Mouse (Mus musculus) adrenal gland, postnatal 10 days (tissue): Measurements from ENCODE around the gene Scn4a. TPM values are rescaled to one million over a fixed set of nuclear protein-coding genes. Genes with fewer than 3 reads are reported as not detected.

Source experiments
- DNase-seq: peaks from one replicate; pipeline ENCODE4 v3.0.0; 2021; ENCODE audit warnings: mixed read lengths
- total RNA-seq, 2 experiments: library from RNA; stranded (reverse); gene quantifications; 2 replicates each; pipeline ENCODE4 v1.2.3; 2021

Gene Scn4a
- total RNA-seq, 2 experiments from 2014 or later: 2.0 to 13.3 TPM

GRCm38 (mm10) chr11:106314333-106314812, 38.7 kb downstream of the Scn4a start, which contains the start of gene Cd79b:
Gene Cd79b (minus strand): TSS chr11:106314762.
- DNase-seq: no peak

- DNase-seq: no peak
Measured at GRCm38 (mm10) chr11:106313533-106313932, 39.6 kb downstream of the Scn4a start.

GRCm38 (mm10) chr11:106310123-106310522, 43.0 kb downstream of the Scn4a start:
- no peak for DNase-seq

- no peak for DNase-seq
Measured at GRCm38 (mm10) chr11:106308162-106308561, 44.9 kb downstream of the Scn4a start.

GRCm38 (mm10) chr11:106307432-106307831, 45.7 kb downstream of the Scn4a start:
- DNase-seq: no peak

- DNase-seq: no peak
Measured at GRCm38 (mm10) chr11:106306758-106307157, 46.3 kb downstream of the Scn4a start.

- no peak for DNase-seq
Measured at GRCm38 (mm10) chr11:106306065-106306385, 47.1 kb downstream of the Scn4a start.

- no peak for DNase-seq
Measured at GRCm38 (mm10) chr11:106305348-106306064, 47.6 kb downstream of the Scn4a start.

- DNase-seq: peak; percentile 77
Measured at GRCm38 (mm10) chr11:106302634-106303033, 50.5 kb downstream of the Scn4a start.

- no peak for DNase-seq
Measured at GRCm38 (mm10) chr11:106301765-106302164, 51.3 kb downstream of the Scn4a start, which contains the start of gene Gh. Gene Gh (minus strand): TSS chr11:106301865.

- no peak for DNase-seq
Measured at GRCm38 (mm10) chr11:106291861-106292260, 61.2 kb downstream of the Scn4a start.

GRCm38 (mm10) chr11:106290376-106290775, 62.7 kb downstream of the Scn4a start:
- DNase-seq: no peak

GRCm38 (mm10) chr11:106289369-106289768, 63.7 kb downstream of the Scn4a start:
- DNase-seq: peak; percentile 86

GRCm38 (mm10) chr11:106286987-106287386, 66.1 kb downstream of the Scn4a start:
- no peak for DNase-seq

- DNase-seq: no peak
Measured at GRCm38 (mm10) chr11:106286206-106286605, 66.9 kb downstream of the Scn4a start.

GRCm38 (mm10) chr11:106284126-106284525, 69.0 kb downstream of the Scn4a start:
- no peak for DNase-seq

- DNase-seq: no peak
Measured at GRCm38 (mm10) chr11:106283371-106283770, 69.7 kb downstream of the Scn4a start.

GRCm38 (mm10) chr11:106282452-106282851, 70.6 kb downstream of the Scn4a start:
- DNase-seq: no peak

GRCm38 (mm10) chr11:106276454-106276853, 76.6 kb downstream of the Scn4a start, which contains the start of gene Tcam1:
Gene Tcam1 (plus strand): TSS chr11:106276672.
- peak; percentile 96 for DNase-seq

GRCm38 (mm10) chr11:106274971-106275411, 78.1 kb downstream of the Scn4a start:
- DNase-seq: peak; percentile 48

GRCm38 (mm10) chr11:106274374-106274773, 78.7 kb downstream of the Scn4a start:
- DNase-seq: no peak

GRCm38 (mm10) chr11:106273811-106274210, 79.3 kb downstream of the Scn4a start:
- no peak for DNase-seq

GRCm38 (mm10) chr11:106273311-106273684, 79.8 kb downstream of the Scn4a start:
- DNase-seq: no peak
